Mouse (Mus musculus): Measurements from ENCODE around the gene Plscr3. TPM values are rescaled to one million over a fixed set of nuclear protein-coding genes. Genes with fewer than 3 reads are reported as not detected.

The Plscr3 gene
- polyA plus RNA-seq, 1 experiment from 2014 or later: 65.9 TPM

DNA sequence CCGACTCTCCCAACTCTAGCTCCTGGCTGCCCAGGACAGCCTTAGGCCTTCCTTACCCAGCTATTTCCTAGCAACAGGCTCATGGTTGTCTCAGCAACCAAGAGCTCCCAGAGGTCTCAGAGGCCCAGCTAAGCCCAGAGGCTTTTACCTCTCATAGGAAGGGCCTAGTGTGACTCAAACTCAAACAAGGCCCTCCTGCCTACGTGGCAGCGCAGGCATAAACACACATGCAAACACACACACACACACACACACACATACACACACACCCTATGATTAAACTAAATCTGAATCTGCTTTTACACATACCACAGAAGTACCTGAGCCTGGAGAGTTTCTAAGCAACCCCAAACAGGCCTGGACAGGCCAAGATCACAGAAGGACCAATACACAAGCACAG lies 32.2 kb downstream of the Plscr3 start:
- Histone ChIP-seq H3K4me2 (peak overlapping the region; percentile 79), H3K4me3 (ENCODE audit: low read depth, low read length) (no peak overlapping the region), H3K4me1 (ENCODE audit: control insufficient read depth, insufficient read depth, low read length) (peaks cover 18% of the 10 kb centered on the region), H3K9me3 (replicated peaks; ENCODE audit: control insufficient read depth, low read length) (no peaks in the 10 kb centered on the region), H3K9ac (ENCODE audit: low read depth, low read length) (no peak overlapping the region), H3K27me3 (ENCODE audit: control insufficient read depth, insufficient read depth, low read length) (no peaks in the 10 kb centered on the region), H3K36me3 (ENCODE audit: control insufficient read depth, insufficient read depth, low read length) (no peaks in the 10 kb centered on the region), H3K27ac (ENCODE audit: low read depth, low read length) (no peak overlapping the region)
- no peak for ATAC-seq (replicated peaks; ENCODE audit: insufficient number of reproducible peaks, low FRiP score, low TSS enrichment)
- WGBS (ENCODE audit: insufficient replicate concordance): 90% methylated on average over 3 of the region's 3 CpGs

GRCm38 (mm10) chr11:69878952-69879351 lies 32.8 kb downstream of the Plscr3 start:
- no peaks in the 10 kb centered on the region for H3K36me3 ChIP-seq (ENCODE audit: control insufficient read depth, insufficient read depth, low read length)
- H3K9ac ChIP-seq (ENCODE audit: low read depth, low read length): no peak overlapping the region
- no peaks in the 10 kb centered on the region for H3K9me3 ChIP-seq (replicated peaks; ENCODE audit: control insufficient read depth, low read length)
- peaks cover 20% of the 10 kb centered on the region for H3K4me1 ChIP-seq (ENCODE audit: control insufficient read depth, insufficient read depth, low read length)
- no peak overlapping the region for H3K4me3 ChIP-seq (ENCODE audit: low read depth, low read length)
- 75% methylated on average over 6 of the region's 6 CpGs for WGBS (ENCODE audit: insufficient replicate concordance)
- no peak for ATAC-seq (replicated peaks; ENCODE audit: insufficient number of reproducible peaks, low FRiP score, low TSS enrichment)
- H3K27me3 ChIP-seq (ENCODE audit: control insufficient read depth, insufficient read depth, low read length): no peaks in the 10 kb centered on the region
- peak overlapping the region; percentile 79 for H3K4me2 ChIP-seq
- no peak overlapping the region for H3K27ac ChIP-seq (ENCODE audit: low read depth, low read length)

DNA sequence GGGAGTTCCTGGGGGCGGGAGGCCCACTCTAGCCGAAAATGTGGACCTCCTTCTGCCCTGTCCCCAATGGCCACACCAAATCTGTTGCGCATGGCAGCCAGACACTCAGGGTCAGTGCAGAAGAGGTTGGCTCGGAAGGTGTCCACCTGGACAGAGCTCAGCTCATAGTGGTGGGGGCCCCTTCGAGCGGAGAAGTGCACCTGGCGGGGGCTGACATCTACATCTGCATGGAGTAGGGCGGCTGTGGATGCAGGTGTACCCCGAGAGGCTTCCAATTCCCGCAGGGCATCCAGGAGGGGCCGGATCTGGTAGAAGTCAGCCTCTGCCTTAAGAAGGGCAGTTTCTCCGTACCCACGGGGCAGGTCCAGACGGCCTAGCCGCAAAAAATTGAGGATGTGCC lies 33.5 kb downstream of the Plscr3 start:
- H3K9me3 ChIP-seq (replicated peaks; ENCODE audit: control insufficient read depth, low read length): no peaks in the 10 kb centered on the region
- H3K4me1 ChIP-seq (ENCODE audit: control insufficient read depth, insufficient read depth, low read length): peaks cover 26% of the 10 kb centered on the region
- peak overlapping the region; percentile 63 for H3K4me3 ChIP-seq (ENCODE audit: low read depth, low read length)
- peak overlapping the region; percentile 79 for H3K4me2 ChIP-seq
- 51% methylated on average over 15 of the region's 15 CpGs for WGBS (ENCODE audit: insufficient replicate concordance)
- no peaks in the 10 kb centered on the region for H3K27me3 ChIP-seq (ENCODE audit: control insufficient read depth, insufficient read depth, low read length)
- ATAC-seq (replicated peaks; ENCODE audit: insufficient number of reproducible peaks, low FRiP score, low TSS enrichment): no peak
- no peak overlapping the region for H3K27ac ChIP-seq (ENCODE audit: low read depth, low read length)
- no peaks in the 10 kb centered on the region for H3K36me3 ChIP-seq (ENCODE audit: control insufficient read depth, insufficient read depth, low read length)
- H3K9ac ChIP-seq (ENCODE audit: low read depth, low read length): peak overlapping the region; percentile 82

GRCm38 (mm10) chr11:69880506-69880852 lies 34.3 kb downstream of the Plscr3 start:
- no peaks in the 10 kb centered on the region for H3K36me3 ChIP-seq (ENCODE audit: control insufficient read depth, insufficient read depth, low read length)
- peak overlapping the region; percentile 82 for H3K9ac ChIP-seq (ENCODE audit: low read depth, low read length)
- H3K4me2 ChIP-seq: peak overlapping the region; percentile 79
- H3K27ac ChIP-seq (ENCODE audit: low read depth, low read length): peak overlapping the region; percentile 90
- H3K9me3 ChIP-seq (replicated peaks; ENCODE audit: control insufficient read depth, low read length): no peaks in the 10 kb centered on the region
- ATAC-seq (replicated peaks; ENCODE audit: insufficient number of reproducible peaks, low FRiP score, low TSS enrichment): peak; percentile 9
- peak overlapping the region; percentile 63 for H3K4me3 ChIP-seq (ENCODE audit: low read depth, low read length)
- peaks cover 30% of the 10 kb centered on the region for H3K4me1 ChIP-seq (ENCODE audit: control insufficient read depth, insufficient read depth, low read length)
- WGBS (ENCODE audit: insufficient replicate concordance): under 1% methylated on average over 18 of the region's 18 CpGs
- H3K27me3 ChIP-seq (ENCODE audit: control insufficient read depth, insufficient read depth, low read length): no peaks in the 10 kb centered on the region

DNA sequence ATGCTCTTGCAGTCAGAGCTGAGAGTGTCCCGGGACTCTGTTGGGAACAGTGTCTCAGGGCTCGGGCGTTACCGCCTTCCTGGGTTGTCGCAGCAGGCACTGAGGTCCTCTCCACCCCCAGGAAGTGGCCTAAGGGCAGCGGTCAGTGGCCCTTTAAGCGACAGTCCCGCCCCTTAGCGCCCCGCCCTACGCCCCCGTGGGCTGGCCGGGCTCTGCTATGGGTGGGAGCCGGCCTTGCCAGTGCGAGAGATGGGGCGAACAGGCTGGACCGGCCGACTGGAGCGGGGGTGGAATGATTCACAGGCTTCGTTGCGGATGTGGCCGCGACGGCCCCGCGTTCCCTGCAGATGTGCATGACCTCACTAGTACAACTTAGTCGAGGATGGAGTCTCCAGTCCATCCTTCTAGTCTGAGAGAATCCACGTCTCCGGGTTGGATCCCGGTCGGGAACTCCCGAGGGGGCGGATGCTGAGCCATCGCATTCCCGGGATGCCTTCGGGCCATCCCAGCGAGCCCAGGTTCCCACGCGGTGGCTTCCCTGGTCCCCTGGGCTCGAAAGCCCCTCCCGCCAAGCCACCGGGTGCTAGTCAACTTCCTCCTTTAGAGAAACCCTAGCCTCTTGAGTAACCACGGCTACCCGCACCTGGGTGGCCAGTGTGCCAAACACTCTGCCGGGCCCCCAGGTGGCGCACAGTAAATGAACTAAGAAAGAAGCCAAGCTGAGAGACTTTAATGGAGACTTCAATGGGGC lies 34.9 kb downstream of the Plscr3 start, which contains the start of gene Kctd11:
Gene Kctd11, minus strand, starts transcription at position 554 of the 751 bp plus-strand sequence.
- H3K4me2 ChIP-seq: peak within 1 kb of the TSS; percentile 79
- H3K27ac ChIP-seq (ENCODE audit: low read depth, low read length): peak within 1 kb of the TSS; percentile 90
- peak within 1 kb of the TSS; percentile 82 for H3K9ac ChIP-seq (ENCODE audit: low read depth, low read length)
- no peaks in the 10 kb centered on the region for H3K27me3 ChIP-seq (ENCODE audit: control insufficient read depth, insufficient read depth, low read length)
- WGBS (ENCODE audit: insufficient replicate concordance): under 1% methylated on average over 46 of the region's 46 CpGs
- peak; percentile 91 for ATAC-seq (replicated peaks; ENCODE audit: insufficient number of reproducible peaks, low FRiP score, low TSS enrichment)
- H3K36me3 ChIP-seq (ENCODE audit: control insufficient read depth, insufficient read depth, low read length): no peaks in the 10 kb centered on the region
- H3K4me1 ChIP-seq (ENCODE audit: control insufficient read depth, insufficient read depth, low read length): peaks cover 32% of the 10 kb centered on the region
- H3K9me3 ChIP-seq (replicated peaks; ENCODE audit: control insufficient read depth, low read length): no peaks in the 10 kb centered on the region
- H3K4me3 ChIP-seq (ENCODE audit: low read depth, low read length): peak within 1 kb of the TSS; percentile 63

DNA sequence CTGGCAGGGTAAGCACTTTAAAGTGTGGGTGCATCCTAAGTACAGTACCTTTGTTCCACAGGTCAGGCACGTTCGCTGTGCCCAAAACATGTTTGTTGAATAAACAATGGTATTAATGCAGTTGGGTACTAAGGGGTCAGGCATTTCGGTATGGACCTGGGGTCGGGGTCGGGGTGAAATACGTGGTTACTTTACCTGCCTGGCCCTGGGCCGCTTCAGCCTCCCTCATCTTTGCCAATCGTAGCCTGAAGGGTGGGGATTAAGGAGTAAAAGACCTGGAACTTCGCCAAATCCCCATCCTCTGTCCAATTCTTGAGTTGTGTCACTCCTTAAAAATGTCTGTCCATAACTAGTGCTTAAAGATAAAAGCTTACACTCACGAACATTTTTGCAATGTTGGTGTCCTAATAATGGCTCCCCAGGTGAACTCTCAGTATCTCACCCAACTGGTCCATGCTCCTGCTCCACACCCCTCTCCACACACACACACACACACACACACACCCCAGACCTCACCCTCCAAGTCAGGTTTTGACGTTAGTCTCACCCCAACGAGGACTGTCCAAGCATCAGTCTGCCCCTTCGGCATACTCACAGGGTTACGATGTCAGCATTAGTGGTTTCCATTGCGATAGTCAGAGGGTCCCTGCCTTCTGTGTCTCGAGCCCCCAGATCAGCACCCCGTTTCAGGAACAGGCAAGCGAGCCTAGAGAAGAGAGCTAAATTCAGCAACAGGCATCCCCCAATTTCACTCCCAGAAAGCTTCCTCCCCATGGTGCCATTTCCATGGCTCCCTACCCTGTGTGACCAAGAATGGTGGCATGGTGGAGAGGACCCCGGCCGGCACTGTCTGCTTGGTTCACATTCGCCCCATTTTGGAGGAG lies 35.9 kb downstream of the Plscr3 start:
- WGBS (ENCODE audit: insufficient replicate concordance): 61% methylated on average over 21 of the region's 21 CpGs

GRCm38 (mm10) chr11:69883066-69883465 lies 36.9 kb downstream of the Plscr3 start:
- WGBS (ENCODE audit: insufficient replicate concordance): 59% methylated on average over 4 of the region's 4 CpGs

More for the DNA sequence above, 35.9 kb downstream of the Plscr3 start:
- H3K4me3 ChIP-seq (ENCODE audit: low read depth, low read length): peak overlapping the region; percentile 63
- peak overlapping the region; percentile 82 for H3K9ac ChIP-seq (ENCODE audit: low read depth, low read length)
- ATAC-seq (replicated peaks; ENCODE audit: insufficient number of reproducible peaks, low FRiP score, low TSS enrichment): no peak
- H3K9me3 ChIP-seq (replicated peaks; ENCODE audit: control insufficient read depth, low read length): no peaks in the 10 kb centered on the region
- no peaks in the 10 kb centered on the region for H3K36me3 ChIP-seq (ENCODE audit: control insufficient read depth, insufficient read depth, low read length)
- no peaks in the 10 kb centered on the region for H3K27me3 ChIP-seq (ENCODE audit: control insufficient read depth, insufficient read depth, low read length)
- H3K27ac ChIP-seq (ENCODE audit: low read depth, low read length): peak overlapping the region; percentile 90
- peaks cover 33% of the 10 kb centered on the region for H3K4me1 ChIP-seq (ENCODE audit: control insufficient read depth, insufficient read depth, low read length)
- peak overlapping the region; percentile 79 for H3K4me2 ChIP-seq

GRCm38 (mm10) chr11:69883527-69884151 lies 37.5 kb downstream of the Plscr3 start:
- H3K4me3 ChIP-seq (ENCODE audit: low read depth, low read length): no peak overlapping the region
- no peaks in the 10 kb centered on the region for H3K36me3 ChIP-seq (ENCODE audit: control insufficient read depth, insufficient read depth, low read length)
- ATAC-seq (replicated peaks; ENCODE audit: insufficient number of reproducible peaks, low FRiP score, low TSS enrichment): no peak
- H3K4me1 ChIP-seq (ENCODE audit: control insufficient read depth, insufficient read depth, low read length): peaks cover 36% of the 10 kb centered on the region
- peak overlapping the region; percentile 27; the same call in 1 of the 2 replicates for H3K4me2 ChIP-seq
- H3K9ac ChIP-seq (ENCODE audit: low read depth, low read length): no peak overlapping the region
- no peaks in the 10 kb centered on the region for H3K9me3 ChIP-seq (replicated peaks; ENCODE audit: control insufficient read depth, low read length)
- no peak overlapping the region for H3K27ac ChIP-seq (ENCODE audit: low read depth, low read length)
- H3K27me3 ChIP-seq (ENCODE audit: control insufficient read depth, insufficient read depth, low read length): no peaks in the 10 kb centered on the region
- WGBS (ENCODE audit: insufficient replicate concordance): 84% methylated on average over 8 of the region's 8 CpGs

More at GRCm38 (mm10) chr11:69883066-69883465, 36.9 kb downstream of the Plscr3 start:
- H3K9me3 ChIP-seq (replicated peaks; ENCODE audit: control insufficient read depth, low read length): no peaks in the 10 kb centered on the region
- ATAC-seq (replicated peaks; ENCODE audit: insufficient number of reproducible peaks, low FRiP score, low TSS enrichment): no peak
- no peak overlapping the region; the same call in 1 of the 2 replicates for H3K4me2 ChIP-seq
- H3K27ac ChIP-seq (ENCODE audit: low read depth, low read length): no peak overlapping the region
- no peaks in the 10 kb centered on the region for H3K27me3 ChIP-seq (ENCODE audit: control insufficient read depth, insufficient read depth, low read length)
- H3K4me1 ChIP-seq (ENCODE audit: control insufficient read depth, insufficient read depth, low read length): peaks cover 36% of the 10 kb centered on the region
- no peak overlapping the region for H3K4me3 ChIP-seq (ENCODE audit: low read depth, low read length)
- H3K9ac ChIP-seq (ENCODE audit: low read depth, low read length): no peak overlapping the region
- H3K36me3 ChIP-seq (ENCODE audit: control insufficient read depth, insufficient read depth, low read length): no peaks in the 10 kb centered on the region
